Mouse (Mus musculus): ENCODE measurements around the gene Spdye4a.

GRCm38 (mm10) chr5:143254487-143255130 is 27.9 kb upstream of the Spdye4a start:
- no peak for TF ChIP-seq CTCF (IDR thresholded peaks at IDR 0.05; ENCODE audit: low read depth, low read length)
- no peak for TF ChIP-seq TAL1 (conservative IDR thresholded peaks at IDR 0.05; ENCODE audit: low read depth, low read length)
- no peak for TF ChIP-seq GATA1 (IDR thresholded peaks at IDR 0.05; ENCODE audit: borderline replicate concordance, low read length)
- no peak for TF ChIP-seq GATA2 (IDR thresholded peaks at IDR 0.05; ENCODE audit: borderline replicate concordance, low read depth, low read length)

Data from G1E (cell line).